Mouse (Mus musculus): ENCODE data around the gene Sgms2.
"Not testable (repeated sequence)": the region's sequence is repeated elsewhere in the genome, so short reads cannot be mapped to it uniquely, and the experiment has no call there.

The Sgms2 gene

GRCm38 (mm10) chr3:131358205-131358604, 133.0 kb downstream of the Sgms2 start:
- no peak for DNase-seq (ENCODE audit: low spot score in 2 of 2)

DNA sequence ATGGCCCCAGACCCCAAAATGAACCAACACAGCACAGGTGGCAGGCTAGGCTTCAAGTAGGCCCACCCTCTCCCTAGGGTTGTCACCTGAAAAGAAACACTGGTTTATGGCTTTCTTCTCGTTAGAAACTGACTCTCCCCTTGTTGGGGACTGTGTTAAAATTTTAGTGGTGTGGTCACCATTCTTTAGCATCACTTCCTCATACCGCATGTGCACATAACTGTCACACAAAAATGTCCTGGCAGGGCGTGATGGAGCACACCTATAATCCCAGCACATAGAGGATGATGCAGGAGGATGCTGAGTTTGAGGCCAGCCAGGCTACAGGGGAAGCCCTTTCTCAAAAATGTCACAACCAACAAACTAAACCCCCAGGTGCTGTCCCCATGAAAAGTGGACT, 133.6 kb downstream of the Sgms2 start:
- no peak for DNase-seq (ENCODE audit: low spot score in 2 of 2)

- DNase-seq (ENCODE audit: low spot score in 2 of 2): no peak
These were observed 135.2 kb downstream of the Sgms2 start for GRCm38 (mm10) chr3:131356026-131356425.

GRCm38 (mm10) chr3:131350539-131350938, 140.7 kb downstream of the Sgms2 start:
- no peak for DNase-seq (ENCODE audit: low spot score in 2 of 2)

DNA sequence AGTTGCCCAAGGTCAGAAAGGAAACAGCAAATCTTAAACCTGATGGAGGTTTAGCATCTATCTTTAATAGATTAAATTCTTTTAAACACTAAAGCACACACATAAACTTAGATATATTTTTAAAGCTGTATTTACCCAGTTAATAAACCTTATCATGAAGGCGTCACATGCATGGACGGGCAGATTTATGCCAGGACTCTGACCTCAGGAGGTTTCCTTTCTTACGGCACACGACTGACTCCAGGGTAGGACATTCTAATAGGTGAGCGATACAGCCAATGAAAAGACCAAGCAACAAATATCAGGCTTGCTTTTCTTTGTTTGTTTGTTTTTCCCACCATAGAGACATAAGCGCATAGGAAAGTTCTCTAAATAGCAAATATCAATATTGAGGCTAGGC, 142.2 kb downstream of the Sgms2 start:
- DNase-seq (ENCODE audit: low spot score in 2 of 2): no peak

- no peak for DNase-seq (ENCODE audit: low spot score in 2 of 2)
These were observed 142.6 kb downstream of the Sgms2 start for GRCm38 (mm10) chr3:131348579-131348950.

DNA sequence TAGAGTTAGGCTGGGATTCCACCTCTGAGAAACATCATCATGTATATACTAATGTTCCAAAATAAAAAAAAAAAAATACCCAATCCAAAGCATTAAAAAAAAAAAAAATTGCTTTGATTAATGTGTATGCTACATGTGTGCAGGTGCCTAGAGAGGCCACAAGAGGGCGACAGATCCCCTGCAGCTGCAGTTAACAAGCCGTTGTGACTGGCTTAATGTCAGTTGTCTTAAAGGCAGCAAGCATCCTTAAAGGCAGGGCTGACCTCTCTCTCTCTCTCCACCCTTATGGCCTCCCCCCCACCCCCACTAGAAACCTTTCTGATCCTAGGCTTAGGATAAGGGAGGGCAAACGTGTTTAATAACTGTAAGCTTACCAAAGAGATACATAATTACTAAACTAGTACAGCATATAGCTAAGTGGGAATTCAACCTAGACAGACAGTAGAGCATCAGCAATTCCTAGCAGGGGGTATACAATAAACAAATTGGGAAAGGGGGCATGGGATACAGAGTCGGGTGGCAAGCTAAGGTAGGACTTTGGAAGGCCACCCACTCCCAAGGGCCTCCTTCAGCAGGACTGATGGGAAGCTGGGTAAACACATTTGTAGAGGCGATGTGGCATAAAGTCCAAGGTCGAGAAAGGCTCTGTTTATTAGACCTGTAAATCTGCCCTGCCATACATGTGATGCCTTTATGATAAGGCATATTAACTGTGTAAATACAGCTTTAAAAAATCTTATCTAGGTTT, 143.2 kb downstream of the Sgms2 start:
- no peak for DNase-seq (ENCODE audit: low spot score in 2 of 2)

DNA sequence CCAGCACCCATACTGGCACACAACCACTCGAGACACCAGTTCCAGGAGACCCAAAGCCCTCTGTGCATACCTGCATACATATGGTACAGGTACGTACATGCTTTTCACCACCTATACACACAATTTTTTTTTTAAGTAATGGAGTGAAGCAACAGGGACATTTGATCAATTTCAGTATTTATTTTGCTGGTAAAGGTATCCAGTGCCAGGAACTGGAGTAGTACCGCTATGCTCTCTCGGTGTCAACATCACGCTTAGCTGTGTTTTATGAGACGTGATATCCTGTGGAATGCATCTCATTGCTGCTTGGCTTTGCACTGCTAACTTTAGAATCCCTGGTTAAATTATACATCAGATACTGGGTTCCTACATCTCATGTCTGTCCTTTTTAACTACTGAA, 145.3 kb downstream of the Sgms2 start:
- no peak for DNase-seq (ENCODE audit: low spot score in 2 of 2)

- DNase-seq (ENCODE audit: low spot score in 2 of 2): no peak
These were observed 147.9 kb downstream of the Sgms2 start for GRCm38 (mm10) chr3:131343311-131343710.

DNA sequence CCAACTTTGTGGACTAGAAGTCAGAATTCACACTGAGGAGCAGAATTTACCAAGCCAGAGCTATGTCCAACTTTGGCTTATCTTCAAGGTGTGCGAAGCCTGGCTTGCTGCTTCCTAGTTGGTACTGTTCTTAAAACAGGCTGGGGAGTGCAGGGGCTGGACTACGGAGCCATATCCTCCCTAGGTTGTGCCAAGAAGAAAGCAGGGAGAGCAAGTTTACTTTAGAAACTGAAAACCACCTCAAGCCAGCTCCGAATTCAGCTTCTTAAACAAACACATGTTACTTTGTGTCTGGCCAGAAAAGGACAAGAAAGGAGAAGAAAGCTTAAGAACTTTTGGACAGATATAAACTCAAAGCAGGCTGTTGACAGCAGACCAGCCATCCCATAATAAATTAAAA, 150.3 kb downstream of the Sgms2 start:
- DNase-seq (ENCODE audit: low spot score in 2 of 2): no peak

GRCm38 (mm10) chr3:131339280-131339679, 151.9 kb downstream of the Sgms2 start:
- DNase-seq (ENCODE audit: low spot score in 2 of 2): no peak

GRCm38 (mm10) chr3:131337749-131338148, 153.5 kb downstream of the Sgms2 start:
- not testable (repeated sequence) for DNase-seq (ENCODE audit: low spot score in 2 of 2)

DNA sequence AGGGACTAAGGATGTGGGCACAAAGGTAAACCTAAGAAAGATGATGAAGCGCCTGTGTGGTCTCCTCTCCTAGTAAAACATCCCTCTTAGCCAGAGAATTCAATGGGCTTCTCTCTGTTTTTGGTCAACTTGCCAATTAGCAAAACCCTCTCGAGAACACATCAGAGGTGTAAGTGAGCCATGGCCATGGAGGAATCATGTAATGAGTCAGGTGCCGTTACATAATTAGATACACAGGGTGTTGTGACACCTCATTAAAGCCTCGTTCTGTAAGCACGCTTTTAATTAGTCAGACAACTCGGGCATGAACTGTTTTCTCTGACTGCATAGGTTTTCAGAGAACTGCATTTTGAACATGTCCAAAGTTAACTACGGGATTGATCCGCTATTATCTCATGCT, 154.6 kb downstream of the Sgms2 start:
- no peak for DNase-seq (ENCODE audit: low spot score in 2 of 2)

GRCm38 (mm10) chr3:131335117-131335547, 156.1 kb downstream of the Sgms2 start:
- no peak for DNase-seq (ENCODE audit: low spot score in 2 of 2)

DNA sequence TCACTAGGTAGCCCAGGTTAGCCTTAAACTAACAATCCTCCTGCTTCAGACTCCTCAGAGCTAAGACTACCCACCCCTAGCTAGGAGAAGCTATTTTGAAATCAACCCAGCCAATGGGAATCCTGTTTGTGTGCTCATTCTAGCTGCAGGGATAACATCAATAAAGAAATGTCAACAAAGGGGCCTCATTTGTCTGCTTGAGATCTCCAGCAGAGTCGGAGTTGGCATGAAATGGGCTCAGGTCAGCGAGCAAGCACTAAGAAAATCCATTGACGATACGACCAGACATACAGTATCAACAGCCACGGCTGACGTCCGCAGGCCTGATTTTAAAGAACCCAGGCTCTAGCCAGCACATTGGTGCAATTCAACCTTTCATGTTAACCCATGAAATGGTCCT, 164.0 kb downstream of the Sgms2 start:
- DNase-seq (ENCODE audit: low spot score in 2 of 2): no peak

DNA sequence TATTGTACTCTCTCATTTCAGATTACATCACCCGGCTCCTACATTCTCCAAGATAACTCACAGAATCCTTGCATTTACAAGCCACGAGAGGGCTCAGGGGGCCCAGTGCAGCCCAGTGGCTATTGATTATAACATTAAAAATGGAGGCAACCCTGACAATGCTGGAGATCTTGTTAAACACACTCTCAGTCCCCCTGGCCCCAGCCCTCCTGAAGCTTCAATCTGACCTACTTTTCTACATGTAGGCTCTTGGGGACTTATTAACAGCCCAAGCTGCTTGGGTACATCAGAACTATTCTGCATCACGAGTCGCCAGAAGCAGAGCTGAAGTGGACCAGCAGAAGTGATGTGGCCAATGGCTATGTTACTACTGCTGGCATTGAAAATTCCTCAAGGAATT, 164.6 kb downstream of the Sgms2 start:
- no peak for DNase-seq (ENCODE audit: low spot score in 2 of 2)

- no peak for DNase-seq (ENCODE audit: low spot score in 2 of 2)
These were observed 169.0 kb downstream of the Sgms2 start for GRCm38 (mm10) chr3:131322081-131322815.

GRCm38 (mm10) chr3:131320184-131320583, 171.0 kb downstream of the Sgms2 start:
- DNase-seq (ENCODE audit: low spot score in 2 of 2): peak in 1 of 2 experiments; percentile 67

DNA sequence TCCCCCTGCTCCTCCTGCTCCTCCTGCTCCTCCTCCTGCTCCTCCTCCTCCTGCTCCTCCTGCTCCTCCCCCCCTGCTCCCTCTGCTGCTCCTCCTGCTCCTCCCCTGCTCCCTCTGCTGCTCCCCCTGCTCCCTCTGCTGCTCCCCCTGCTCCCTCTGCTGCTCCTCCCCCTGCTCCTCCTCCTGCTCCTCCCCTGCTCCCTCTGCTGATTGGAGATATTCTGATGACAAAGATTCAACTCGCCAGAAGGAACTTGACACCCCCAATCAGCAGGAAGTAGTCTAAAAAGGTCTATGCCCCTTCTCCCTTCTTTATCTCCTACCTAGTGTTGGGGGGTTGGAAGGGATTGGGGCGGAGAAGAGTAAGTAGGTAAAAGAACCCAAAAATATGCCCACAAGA, 173.0 kb downstream of the Sgms2 start:
- no peak for DNase-seq (ENCODE audit: low spot score in 2 of 2)

- no peak for DNase-seq (ENCODE audit: low spot score in 2 of 2)
These were observed 174.1 kb downstream of the Sgms2 start for GRCm38 (mm10) chr3:131317126-131317525.

DNA sequence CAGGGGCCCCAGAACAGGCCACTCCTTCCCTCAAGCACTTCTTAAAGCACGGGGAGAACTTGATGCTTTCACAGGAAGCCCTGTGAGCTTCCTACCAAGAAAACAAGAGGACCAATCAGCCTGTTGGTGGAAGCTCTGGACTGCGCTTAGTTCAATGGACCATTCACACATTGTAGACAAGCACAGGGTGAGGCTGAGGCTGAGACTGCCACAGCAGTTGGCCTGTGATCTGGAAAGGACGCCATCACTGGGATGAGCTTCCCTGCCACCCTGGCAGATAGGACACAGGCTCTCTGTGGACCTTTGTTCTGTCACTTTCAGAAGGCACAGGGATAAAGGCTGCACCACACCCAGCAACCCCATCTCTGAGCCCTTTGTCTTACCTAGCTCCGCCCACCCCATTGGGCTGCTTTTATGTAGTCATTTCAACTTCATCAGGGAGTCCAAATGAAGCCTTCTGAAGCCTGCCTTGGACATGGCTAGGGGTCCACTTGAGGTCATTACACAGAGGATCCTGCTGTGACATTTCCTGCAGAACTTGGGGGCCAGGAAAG, 175.2 kb downstream of the Sgms2 start:
- no peak for DNase-seq (ENCODE audit: low spot score in 2 of 2)

GRCm38 (mm10) chr3:131312340-131312739, 178.9 kb downstream of the Sgms2 start:
- no peak for DNase-seq (ENCODE audit: low spot score in 2 of 2)

DNA sequence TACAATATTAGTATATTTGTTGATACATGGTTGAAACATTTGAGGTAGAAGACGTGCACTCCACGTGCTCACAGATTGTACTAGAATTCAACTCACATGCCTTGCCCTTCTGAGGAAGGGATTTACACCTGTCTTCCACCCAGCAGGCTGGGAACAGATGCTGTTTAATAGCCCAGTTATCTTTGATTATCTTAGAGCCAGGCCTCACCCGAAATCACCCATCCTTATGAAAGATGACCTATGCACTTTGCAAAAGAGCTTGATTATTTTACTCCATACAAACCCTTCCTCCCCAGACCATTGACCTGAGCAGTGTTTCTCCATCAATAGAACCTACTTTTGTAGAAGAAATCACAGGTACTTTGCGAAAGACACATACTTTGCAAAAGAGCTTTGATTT, 180.6 kb downstream of the Sgms2 start:
- DNase-seq (ENCODE audit: low spot score in 2 of 2): no peak

Data from frontal cortex, postnatal 10 days (tissue).